Mouse (Mus musculus) CH12.LX (cell line): Measurements from ENCODE around the gene Osbpl3. TPM values are rescaled to one million over a fixed set of nuclear protein-coding genes. Genes with fewer than 3 reads are reported as not detected.

Source experiments
- DNase-seq: peaks from one replicate; pipeline ENCODE4 v3.0.0-alpha.2; 2013; ENCODE audit errors: extremely low read depth
- H3K27ac ChIP-seq: 2 replicates; pipeline ENCODE4 v1.5.1; 2012; ENCODE audit warnings: low read depth, mild to moderate bottlenecking, control low read depth, moderate library complexity; ENCODE audit not compliant: insufficient read depth
- H3K27me3 ChIP-seq: replicated peaks from 2 replicates; pipeline ENCODE3; 2012; ENCODE audit warnings: inconsistent platforms
- H3K36me3 ChIP-seq, 2 experiments: replicated peaks in 1 of 2; 2 replicates each; pipeline versions ENCODE3 to v1.6.1; 2012; ENCODE audit warnings: inconsistent platforms in 1 of 2, low read length in 1 of 2, mild to moderate bottlenecking in 1 of 2, mixed read lengths in 1 of 2, moderate library complexity in 1 of 2; ENCODE audit not compliant: control insufficient read depth in 1 of 2, insufficient read depth in 1 of 2
- H3K4me1 ChIP-seq, 2 experiments: 2 replicates each; pipeline ENCODE4 v1.6.1; 2012; ENCODE audit warnings: inconsistent platforms in 1 of 2, moderate library complexity in 1 of 2; ENCODE audit not compliant: insufficient read depth in 2 of 2, control insufficient read depth in 1 of 2
- H3K4me2 ChIP-seq: 2 replicates; pipeline ENCODE4 v1.6.1; 2012; ENCODE audit warnings: low read depth, mild to moderate bottlenecking, control low read depth; ENCODE audit not compliant: poor library complexity, insufficient read depth, severe bottlenecking
- H3K4me3 ChIP-seq, 3 experiments: fragments of 150-350 bp in 1 of 3; sonication (generic) in 1 of 3; replicated peaks in 1 of 3; 2 replicates each; pipeline versions ENCODE3 to v1.5.1; 2011 to 2012; ENCODE audit warnings: low read depth in 2 of 3, low read length in 2 of 3, mild to moderate bottlenecking in 2 of 3, moderate library complexity in 2 of 3, control low read depth in 1 of 3, improper control_type of control experiment in 1 of 3, inconsistent platforms in 1 of 3, mixed read lengths in 1 of 3; ENCODE audit not compliant: poor library complexity in 1 of 3
- H3K79me2 ChIP-seq: replicated peaks from 2 replicates; pipeline ENCODE4 v1.6.1; 2012; ENCODE audit warnings: mild to moderate bottlenecking, moderate library complexity; ENCODE audit not compliant: control insufficient read depth, poor library complexity, insufficient read depth, severe bottlenecking; ENCODE audit errors: extremely low read depth
- H3K9ac ChIP-seq: 2 replicates; pipeline ENCODE4 v1.6.1; 2012; ENCODE audit warnings: low read depth, mild to moderate bottlenecking, control low read depth, moderate library complexity; ENCODE audit not compliant: insufficient read depth
- H3K9me3 ChIP-seq: replicated peaks from 2 replicates; pipeline ENCODE3; 2012; ENCODE audit warnings: low read length, inconsistent platforms, mixed read lengths
- BHLHE40 ChIP-seq: IDR thresholded peaks from 2 replicates; pipeline ENCODE4 v1.6.1; 2011; ENCODE audit warnings: mild to moderate bottlenecking, low read depth, low read length, improper control_type of control experiment
- CHD1 ChIP-seq: IDR thresholded peaks from 2 replicates; pipeline ENCODE4 v1.6.1; 2012; ENCODE audit warnings: low read depth, low read length, improper control_type of control experiment, inconsistent platforms
- EP300 ChIP-seq: IDR thresholded peaks from 2 replicates; pipeline ENCODE4 v1.6.1; 2011; ENCODE audit warnings: low read length, improper control_type of control experiment
- HCFC1 ChIP-seq: IDR thresholded peaks from 2 replicates; pipeline ENCODE4 v1.6.1; 2012; ENCODE audit warnings: low read depth, mild to moderate bottlenecking, inconsistent platforms, low read length, improper control_type of control experiment
- IRF4 ChIP-seq: IDR thresholded peaks from 2 replicates; pipeline ENCODE4 v1.6.1; 2014; ENCODE audit warnings: low read depth, mild to moderate bottlenecking, inconsistent platforms, low read length, improper control_type of control experiment
- JUN ChIP-seq: IDR thresholded peaks from 2 replicates; pipeline ENCODE4 v1.6.1; 2011; ENCODE audit warnings: low read depth, mild to moderate bottlenecking, low read length, improper control_type of control experiment, moderate library complexity; ENCODE audit not compliant: insufficient read depth
- JUND ChIP-seq: conservative IDR thresholded peaks from 2 replicates; pipeline ENCODE4 v1.6.1; 2011; ENCODE audit warnings: low read depth, low read length, improper control_type of control experiment
- MAZ ChIP-seq: IDR thresholded peaks from 2 replicates; pipeline ENCODE4 v1.6.1; 2012; ENCODE audit warnings: low read depth, mild to moderate bottlenecking, inconsistent platforms, low read length, improper control_type of control experiment, moderate library complexity
- MEF2A ChIP-seq: IDR thresholded peaks from 2 replicates; pipeline ENCODE4 v1.6.1; 2014; ENCODE audit warnings: low read depth, mild to moderate bottlenecking, inconsistent platforms, low read length, improper control_type of control experiment, borderline replicate concordance
- MXI1 ChIP-seq: IDR thresholded peaks from 2 replicates; pipeline ENCODE4 v1.6.1; 2011; ENCODE audit warnings: mild to moderate bottlenecking, low read depth, low read length, improper control_type of control experiment
- MYC ChIP-seq: IDR thresholded peaks from 2 replicates; pipeline ENCODE4 v1.6.1; 2011; ENCODE audit warnings: low read depth, mild to moderate bottlenecking, improper control_type of control experiment, low read length
- NELFE ChIP-seq: IDR thresholded peaks from 2 replicates; pipeline ENCODE4 v1.6.1; 2011; ENCODE audit warnings: low read depth, low read length, improper control_type of control experiment
- POLR2A ChIP-seq: IDR thresholded peaks from 2 replicates; pipeline ENCODE4 v1.6.1; 2011; ENCODE audit warnings: low read depth, mild to moderate bottlenecking, improper control_type of control experiment, low read length
- POLR2AphosphoS2 ChIP-seq: IDR thresholded peaks from 2 replicates; pipeline ENCODE4 v1.6.1; 2011; ENCODE audit warnings: low read depth, low read length, improper control_type of control experiment
- RCOR1 ChIP-seq: conservative IDR thresholded peaks from 2 replicates; pipeline ENCODE4 v1.6.1; 2012; ENCODE audit warnings: low read depth, mild to moderate bottlenecking, inconsistent platforms, low read length, improper control_type of control experiment
- SIN3A ChIP-seq: IDR thresholded peaks from 2 replicates; pipeline ENCODE4 v1.6.1; 2012; ENCODE audit warnings: low read length, improper control_type of control experiment, inconsistent platforms
- TCF12 ChIP-seq: IDR thresholded peaks from 2 replicates; pipeline ENCODE4 v1.6.1; 2014; ENCODE audit warnings: low read depth, mild to moderate bottlenecking, inconsistent platforms, low read length, improper control_type of control experiment
- UBTF ChIP-seq: IDR thresholded peaks from 2 replicates; pipeline ENCODE4 v1.6.1; 2012; ENCODE audit warnings: low read depth, mild to moderate bottlenecking, inconsistent platforms, low read length, improper control_type of control experiment, moderate library complexity
- USF1 ChIP-seq: IDR thresholded peaks from 2 replicates; pipeline ENCODE4 v1.6.1; 2014; ENCODE audit warnings: low read depth, mild to moderate bottlenecking, inconsistent platforms, low read length, improper control_type of control experiment
- ZKSCAN1 ChIP-seq: IDR thresholded peaks from 2 replicates; pipeline ENCODE4 v1.6.1; 2012; ENCODE audit warnings: low read depth, inconsistent platforms, low read length, improper control_type of control experiment, borderline replicate concordance
- ZNF384 ChIP-seq: IDR thresholded peaks from 2 replicates; pipeline ENCODE4 v1.6.1; 2012; ENCODE audit warnings: low read depth, low read length, improper control_type of control experiment, inconsistent platforms
- dilution Hi-C: fragments of 300-500 bp; cut with MboI; formaldehyde crosslinking; loops from 2 replicates; pipeline ENCODE4 v1.14.3; 2020; ENCODE audit warnings: low sequenced_read_pairs; ENCODE audit not compliant: extremely low pct_unique_long_range_greater_than_20kb, extremely low pct_ligation_motif_present
- in situ Hi-C: fragments of 300-500 bp; cut with MboI; formaldehyde crosslinking; loops from 3 replicates; pipeline ENCODE4 v1.14.3; 2019; ENCODE audit warnings: low sequenced_read_pairs, low pct_ligation_motif_present, low pct_unique_long_range_greater_than_20kb, mixed read lengths
- polyA plus RNA-seq: library from polyadenylated mRNA; unstranded; fragments of >175 nt; gene quantifications from 2 replicates; pipeline ENCODE4 v1.2.1, GENCODE M21; 2012; ENCODE audit warnings: low read depth; ENCODE audit not compliant: insufficient read length
- total RNA-seq, 2 experiments: library from RNA; depleted of rRNA; stranded (reverse); fragments of 300-350 nt in 1 of 2; fragments of >200 nt in 1 of 2; gene quantifications; 2 replicates each; pipeline ENCODE4 v1.2.3; 2012 to 2014

The Osbpl3 gene
- total and polyA plus RNA-seq, 3 experiments: 2.2 to 8.1 (median 3.5) TPM

GRCm38 (mm10) chr6:50400234-50400633 is 55.8 kb downstream of the Osbpl3 start:
- TF ChIP-seq NELFE (no peak), POLR2AphosphoS2 (no peak), BHLHE40 (0 out of 2 replicates have a peak, but pooled peaks have one; percentile 14), SIN3A (no peak), RCOR1 (no peak), CHD1 (no peak), MAZ (no peak), JUND (peak; percentile 55; the same call in 1 of the 2 replicates), TCF12 (peak; percentile 35; the same call in 1 of the 2 replicates), MXI1 (no peak; the same call in 1 of the 2 replicates), JUN (peak; percentile 55; the same call in 1 of the 2 replicates), ZKSCAN1 (no peak), UBTF (no peak), MYC (no peak), EP300 (peak; percentile 77), USF1 (no peak), MEF2A (peak; percentile 16; the same call in 1 of the 2 replicates), IRF4 (peak; percentile 72; the same call in 1 of the 2 replicates), HCFC1 (no peak), ZNF384 (no peak), POLR2A (no peak)
- Histone ChIP-seq H3K4me2 (peak overlapping the region; percentile 39; the same call in 1 of the 2 replicates), H3K36me3 (no peaks in the 10 kb centered on the region), H3K79me2 (no peaks in the 10 kb centered on the region), H3K4me3 (no peak overlapping the region), H3K27me3 (no peaks in the 10 kb centered on the region), H3K9me3 (no peaks in the 10 kb centered on the region), H3K9ac (no peak overlapping the region), H3K27ac (peak overlapping the region; percentile 38; the same call in 1 of the 2 replicates), H3K4me1 (peaks cover 6 to 20% of the 10 kb centered on the region in 2 experiments)
- peak; percentile 18 for DNase-seq
- dilution Hi-C loops: loop anchor here (25.0 kb wide), 1 partner anchor 88 kb away; no protein-coding TSS in a partner anchor
- in situ Hi-C loops: no loop called here
